Mouse (Mus musculus) mesoderm, embryonic 11.5 days (tissue): Measurements from ENCODE around the gene Crebrf.

Experiments
- DNase-seq: peaks from one replicate; pipeline ENCODE4 v3.0.0-alpha.2; 2012; ENCODE audit warnings: low read depth, low spot score

Crebrf gene

DNA sequence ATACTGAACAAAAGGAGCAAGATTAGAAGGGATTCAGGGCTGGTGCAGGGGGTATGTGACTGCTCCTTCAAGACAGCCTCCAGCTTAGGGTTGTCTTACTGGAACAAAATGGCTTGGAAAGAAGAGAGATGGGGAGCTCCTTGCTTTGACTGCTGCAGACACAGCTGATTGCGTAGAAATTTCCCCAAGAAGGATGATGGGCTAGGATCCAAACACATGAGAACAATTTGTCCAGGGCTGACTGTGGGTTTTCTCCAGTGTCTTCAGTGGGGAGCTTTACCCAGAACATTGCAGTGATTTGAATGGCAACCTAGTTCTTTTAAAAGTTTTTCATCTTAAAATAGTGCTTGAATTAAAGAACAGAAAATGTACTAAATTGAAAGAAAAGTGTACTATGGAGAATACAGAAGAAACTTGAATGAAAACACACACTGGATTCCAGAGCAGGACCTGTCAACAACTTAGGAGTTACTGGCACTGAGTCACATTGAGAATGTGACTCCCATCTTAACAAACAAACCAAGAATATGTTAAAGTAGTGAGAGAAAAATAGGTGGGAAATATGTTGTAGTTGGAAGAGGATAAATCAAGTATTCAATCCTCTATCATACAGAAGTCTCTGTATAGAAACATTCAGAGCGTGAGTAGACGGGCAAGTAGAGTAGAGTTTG, 63.1 kb downstream of the Crebrf start:
- DNase-seq = no peak

DNA sequence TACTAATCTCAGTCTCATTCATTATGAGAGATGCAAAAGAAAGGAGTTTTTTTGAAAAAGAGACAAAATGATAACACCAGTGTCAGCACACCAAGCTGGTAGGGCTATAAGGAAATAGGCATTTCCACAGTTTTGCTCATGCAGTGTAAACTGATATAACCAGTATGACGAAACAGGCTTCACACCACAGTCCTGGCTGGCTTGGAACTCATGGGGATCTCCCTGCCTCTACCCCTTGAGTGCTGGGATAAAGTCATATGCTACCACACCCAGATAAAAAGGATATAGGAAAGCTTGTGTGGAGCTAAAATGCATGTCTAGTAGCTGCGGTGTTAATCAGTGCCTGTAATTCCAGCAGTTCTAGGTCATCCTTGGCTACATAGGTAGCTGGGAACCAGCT, 64.0 kb downstream of the Crebrf start:
- DNase-seq = no peak

DNA sequence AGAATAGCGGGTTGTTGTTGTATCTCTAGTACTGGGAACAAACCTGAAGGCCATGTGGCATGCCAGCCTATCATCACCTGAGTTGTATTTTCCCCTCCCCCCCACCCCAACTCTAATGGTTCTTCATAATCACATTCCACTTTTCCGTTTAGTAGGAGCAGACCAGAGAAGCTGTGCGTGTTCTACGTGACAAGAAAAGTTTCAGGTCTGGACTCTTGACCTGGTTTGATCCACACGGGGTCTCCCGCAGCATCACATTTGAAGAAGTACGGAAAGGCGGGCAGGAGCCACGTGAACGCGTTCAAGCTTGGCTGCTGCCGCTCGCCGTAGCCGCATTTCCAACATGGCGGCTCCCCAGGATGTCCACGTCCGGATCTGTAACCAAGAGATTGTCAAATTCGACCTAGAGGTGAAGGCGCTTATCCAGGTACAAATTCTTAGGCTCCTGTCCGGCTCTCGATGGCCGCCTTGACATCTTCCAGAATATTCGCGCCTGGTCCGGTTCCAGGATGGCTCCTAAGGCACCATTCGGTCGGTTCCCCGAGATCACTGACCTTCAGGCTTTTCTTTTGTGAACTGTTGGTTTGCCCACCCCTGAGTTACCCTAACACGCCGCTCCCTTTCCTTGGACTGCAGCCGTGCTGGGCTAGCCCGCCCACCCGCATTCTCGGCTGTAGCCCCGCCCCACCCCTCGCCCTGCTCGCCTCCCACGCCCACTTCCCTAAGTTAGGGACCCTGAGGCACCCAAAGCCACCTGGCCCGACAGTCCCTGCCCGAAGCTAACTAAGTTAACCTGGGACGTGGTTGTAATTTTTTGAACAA, 65.5 kb downstream of the Crebrf start, which contains the start of gene Bnip1:
TSS of gene Bnip1 (plus strand) at position 317 of the 822 bp plus-strand sequence.
- DNase-seq = peak; percentile 79

GRCm38 (mm10) chr17:26781610-26782043, 66.2 kb downstream of the Crebrf start:
- DNase-seq = no peak

GRCm38 (mm10) chr17:26784525-26784924, 69.1 kb downstream of the Crebrf start:
- no peak for DNase-seq

DNA sequence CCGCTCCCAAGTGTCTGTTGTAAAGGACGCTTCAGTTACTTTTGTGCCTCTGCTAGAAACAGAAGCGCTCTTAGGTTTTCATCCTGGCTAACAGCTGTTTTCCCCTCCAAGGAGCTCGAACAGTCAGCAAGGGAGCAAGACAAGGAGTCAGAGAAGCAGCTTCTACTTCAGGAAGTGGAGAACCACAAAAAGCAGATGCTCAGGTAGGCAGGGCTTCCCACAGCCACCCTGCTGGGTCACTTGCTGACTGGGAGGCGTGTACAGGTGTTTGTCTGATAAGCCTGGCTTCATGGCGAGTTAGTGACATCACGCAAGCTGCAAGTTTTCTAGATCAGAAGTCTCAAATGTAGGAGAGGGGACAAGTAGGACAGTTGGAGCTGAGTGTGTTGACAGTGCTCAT, 71.1 kb downstream of the Crebrf start:
- no peak for DNase-seq

GRCm38 (mm10) chr17:26788986-26789385, 73.5 kb downstream of the Crebrf start:
- no peak for DNase-seq

GRCm38 (mm10) chr17:26789460-26790268, 74.2 kb downstream of the Crebrf start:
- no peak for DNase-seq

GRCm38 (mm10) chr17:26790269-26791214, 75.1 kb downstream of the Crebrf start:
- DNase-seq = no peak

- no peak for DNase-seq
Measured at GRCm38 (mm10) chr17:26791580-26791979, 76.1 kb downstream of the Crebrf start.

- DNase-seq = no peak
Measured at GRCm38 (mm10) chr17:26792096-26792495, 76.6 kb downstream of the Crebrf start.

GRCm38 (mm10) chr17:26793068-26793765, 77.8 kb downstream of the Crebrf start:
- no peak for DNase-seq

GRCm38 (mm10) chr17:26794744-26795143, 79.3 kb downstream of the Crebrf start:
- DNase-seq = peak; percentile 47

DNA sequence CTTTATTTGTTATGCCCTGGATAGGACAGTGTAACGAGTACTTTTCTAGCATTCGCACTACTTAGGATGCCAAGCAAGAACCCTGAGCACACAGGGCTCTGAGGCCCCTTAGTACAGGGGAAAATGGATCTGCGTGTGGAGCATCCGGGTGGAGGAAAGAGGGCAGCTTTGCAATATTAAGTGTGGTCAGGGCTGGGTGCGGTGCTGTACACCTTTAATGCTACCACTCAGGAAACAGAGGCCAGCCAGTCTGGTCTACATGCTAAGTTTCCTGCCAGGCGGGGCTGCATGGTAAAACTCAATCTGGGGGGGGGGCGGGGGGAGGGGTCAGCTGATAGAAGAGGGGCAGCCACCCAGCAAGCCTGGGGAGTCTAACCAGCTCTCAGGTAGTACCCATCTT, 79.9 kb downstream of the Crebrf start:
- DNase-seq = no peak

DNA sequence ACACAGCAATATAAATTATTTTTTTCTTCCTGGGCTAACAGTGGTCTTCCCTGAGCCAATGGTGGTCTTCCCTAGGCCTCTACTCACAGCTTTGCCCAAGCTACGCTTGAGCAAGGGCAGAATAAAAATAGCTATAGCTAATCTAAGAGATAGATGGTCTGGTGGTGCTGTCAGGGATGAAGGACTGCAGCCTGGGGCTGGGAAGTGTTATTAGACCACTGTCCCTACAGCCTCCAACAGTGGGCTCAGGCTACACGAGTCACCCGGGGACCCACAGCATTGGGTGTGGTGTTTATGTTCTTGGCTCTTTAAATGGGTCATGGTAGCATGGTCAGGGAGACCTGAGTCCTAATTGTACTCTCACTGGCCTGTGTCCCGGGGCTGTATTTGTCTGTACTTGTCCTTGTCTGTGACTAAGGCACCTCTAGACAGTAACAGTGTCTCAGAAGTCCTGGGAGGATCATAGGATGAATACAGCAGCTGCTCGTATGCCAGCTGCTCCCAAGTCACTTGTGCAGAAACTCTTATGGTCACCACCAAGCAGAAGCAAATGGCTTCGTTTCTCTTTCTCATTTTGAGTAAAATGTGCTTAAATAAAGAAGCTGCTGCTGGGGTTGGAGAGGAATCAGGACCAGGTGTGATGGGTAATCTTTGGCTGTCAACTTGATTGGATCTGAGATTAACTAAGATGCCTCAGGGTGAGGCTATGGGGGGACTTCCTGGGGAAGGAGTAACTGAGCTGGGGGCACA, 82.1 kb downstream of the Crebrf start:
- no peak for DNase-seq

- no peak for DNase-seq
Measured at GRCm38 (mm10) chr17:26802886-26803285, 87.4 kb downstream of the Crebrf start.

GRCm38 (mm10) chr17:26812607-26813006, 97.2 kb downstream of the Crebrf start:
- DNase-seq = no peak

DNA sequence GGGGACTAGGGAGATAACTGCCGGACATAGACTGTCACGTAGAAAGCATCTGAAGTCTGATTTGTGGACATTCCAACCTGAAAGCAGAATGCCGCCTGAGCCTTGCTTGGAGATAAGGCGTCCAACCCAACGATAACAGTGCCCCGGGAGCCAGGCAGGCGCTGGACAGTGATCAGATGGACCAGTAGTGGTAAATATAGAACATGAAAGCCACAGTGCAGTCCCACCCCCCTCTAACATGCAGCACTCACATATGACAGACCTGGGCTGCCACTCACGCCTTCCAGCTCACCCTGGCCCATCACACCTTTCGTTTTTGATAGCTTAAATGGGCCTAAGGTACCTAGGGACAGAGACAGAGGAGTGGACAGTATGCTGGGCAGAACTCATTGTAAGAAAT, 98.0 kb downstream of the Crebrf start:
- no peak for DNase-seq

- DNase-seq = no peak
Measured at GRCm38 (mm10) chr17:26816810-26817209, 101.4 kb downstream of the Crebrf start.

GRCm38 (mm10) chr17:26817776-26818175, 102.3 kb downstream of the Crebrf start:
- no peak for DNase-seq
